Mouse (Mus musculus): ENCODE data around the gene Tcf20.

DNA sequence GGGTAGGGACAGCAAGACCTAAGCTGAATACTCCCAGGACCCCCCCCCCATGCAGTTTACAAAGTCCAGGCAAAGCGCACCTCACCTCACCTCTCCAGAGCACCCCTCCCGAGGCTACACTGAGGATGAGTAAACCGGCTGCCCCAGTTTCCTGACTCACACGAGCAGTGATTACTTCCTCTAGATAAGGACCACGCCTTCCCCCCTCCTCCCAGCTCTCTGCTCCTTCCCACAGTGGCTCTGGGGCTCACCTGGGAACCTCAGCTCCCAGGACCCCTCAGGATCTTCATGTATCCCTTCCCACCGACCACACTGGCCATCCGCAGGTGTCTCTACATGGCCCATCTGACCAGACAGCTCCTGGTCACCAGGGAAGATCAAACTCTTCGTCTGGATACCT, 58.8 kb downstream of the Tcf20 start:
- no peak for TF ChIP-seq CTCF (IDR thresholded peaks at IDR 0.05; ENCODE audit: low read depth)
- no peak for TF ChIP-seq EP300 (IDR thresholded peaks at IDR 0.05; ENCODE audit: low read depth)
